Mouse (Mus musculus) adrenal gland (tissue): ENCODE results near the gene Copb2.

ENCODE experiments used
- intact Hi-C: fragments of 180-260 bp; cut with DNase I; formaldehyde crosslinking; loops from one replicate; pipeline ENCODE4 v1.15.1; 2025

Gene Copb2

GRCm38 (mm10) chr9:98633287-98634162 lies 70.0 kb downstream of the Copb2 start:
- intact Hi-C loops = no loop called here
